Mouse (Mus musculus): ENCODE measurements at regions not wholly inside any gene's neighbourhood (a gene's known extent, or its start where the extent isn't known, plus 50 kb on each side); places are given as distances from the start of the nearest gene placed in this dataset.

- TF ChIP-seq CTCF (IDR thresholded peaks at IDR 0.05 in 2 of 3, conservative IDR thresholded peaks at IDR 0.05 in 1 of 3; ENCODE audit: control insufficient read depth in 1 of 3, insufficient read depth in 1 of 3, low read depth in 2 of 3, low read length in 3 of 3, poor library complexity in 1 of 3, severe bottlenecking in 1 of 3) (no peak), MAX (IDR thresholded peaks at IDR 0.05; ENCODE audit: low read length) (no peak), EP300 (IDR thresholded peaks at IDR 0.05; ENCODE audit: low read depth in 1 of 2, low read length in 2 of 2) (no peak), POLR2A (IDR thresholded peaks at IDR 0.05; ENCODE audit: control insufficient read depth in 1 of 2, insufficient read depth in 1 of 2, low read depth in 1 of 2, low read length in 2 of 2, poor library complexity in 1 of 2) (no peak), MYB (IDR thresholded peaks at IDR 0.05; ENCODE audit: low read depth, low read length) (no peak), RAD21 (IDR thresholded peaks at IDR 0.05; ENCODE audit: low read depth, low read length) (no peak), HCFC1 (IDR thresholded peaks at IDR 0.05; ENCODE audit: low read depth, low read length) (no peak), MEF2A (IDR thresholded peaks at IDR 0.05; ENCODE audit: extremely low read depth, insufficient replicate concordance, low read depth, low read length, poor library complexity, severe bottlenecking) (no peak)
Observed at GRCm38 (mm10) chr12:29090451-29090850, 338.8 kb downstream of the Eipr1 start.

Measured in MEL (cell line).